Mouse (Mus musculus): Measurements from ENCODE around the gene Decr2.

GRCm38 (mm10) chr17:26115956-26116487 lies 25.9 kb upstream of the Decr2 start:
- TF ChIP-seq CTCF (conservative IDR thresholded peaks at IDR 0.05 in 1 of 2, IDR thresholded peaks at IDR 0.05 in 1 of 2; ENCODE audit: low read depth in 2 of 2, low read length in 2 of 2), result no peak
- TF ChIP-seq ZNF384 (IDR thresholded peaks at IDR 0.05; ENCODE audit: low read depth, low read length), result no peak
- TF ChIP-seq POLR2A (IDR thresholded peaks at IDR 0.05; ENCODE audit: low read depth, low read length), result no peak
- TF ChIP-seq E2F4 (IDR thresholded peaks at IDR 0.05; ENCODE audit: insufficient replicate concordance, low read depth, low read length), result no peak
- TF ChIP-seq NELFE (IDR thresholded peaks at IDR 0.05; ENCODE audit: low read depth, low read length), result no peak

Measured in CH12.LX (cell line).